In the genomic region with DNA sequence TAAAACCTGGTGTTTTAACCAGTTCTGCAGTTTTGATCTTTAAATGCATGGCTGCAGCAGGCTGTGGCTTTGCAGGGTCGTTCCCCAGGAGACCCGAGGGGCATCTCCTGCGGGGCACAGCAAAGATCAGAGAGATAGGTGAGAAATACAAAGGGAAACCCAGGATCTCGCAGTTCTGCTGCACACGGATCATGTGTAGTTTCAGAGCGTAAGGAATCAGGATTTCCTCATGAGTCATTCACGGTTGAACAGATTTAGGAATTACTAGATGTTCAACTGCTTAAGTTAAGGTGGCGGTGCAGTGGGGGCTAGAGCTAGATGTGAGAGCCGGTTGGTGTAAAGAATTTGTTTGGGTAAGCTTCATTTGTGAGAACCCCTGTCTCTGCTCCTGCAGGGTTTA, we compare ENCODE assay signal across 8 mouse cellular contexts. TPM values are rescaled to one million over a fixed set of nuclear protein-coding genes. Genes with fewer than 3 reads are reported as not detected.
DNase-seq lines count a peak whose midpoint lies in the region; ATAC-seq and TF ChIP-seq lines count a peak whose summit lies in the region.

No protein-coding gene starts in this region.

- 3% methylated on average over 9 of the region's 9 CpGs for WGBS in lung, postnatal 0 days
- under 1% methylated on average over 9 of the region's 9 CpGs for WGBS in kidney, embryonic 14.5 days
- 2% methylated on average over 9 of the region's 9 CpGs for WGBS in midbrain, embryonic 16.5 days

- no peak for ATAC-seq in lung, postnatal 0 days
- no peak for ATAC-seq in kidney, embryonic 14.5 days (ENCODE audit: low FRiP score, low TSS enrichment)
- ATAC-seq in midbrain, embryonic 16.5 days, result peak; percentile 9

- no peaks in the 10 kb centered on the region for H3K27me3 ChIP-seq in lung, postnatal 0 days (replicated peaks; ENCODE audit: insufficient read depth, low read length)
- H3K27me3 ChIP-seq in kidney, embryonic 14.5 days (ENCODE audit: control insufficient read depth, insufficient read depth, low read length), result no peaks in the 10 kb centered on the region
- no peaks in the 10 kb centered on the region for H3K27me3 ChIP-seq in midbrain, embryonic 16.5 days (ENCODE audit: control insufficient read depth, insufficient read depth, low read depth, low read length)

- no peak for TF ChIP-seq CTCF in lung, postnatal 0 days (IDR thresholded peaks at IDR 0.05)

- H3K9me3 ChIP-seq in lung, postnatal 0 days (ENCODE audit: low read length), result no peaks in the 10 kb centered on the region
- H3K9me3 ChIP-seq in kidney, embryonic 14.5 days (ENCODE audit: control insufficient read depth, low read length), result no peaks in the 10 kb centered on the region
- no peaks in the 10 kb centered on the region for H3K9me3 ChIP-seq in midbrain, embryonic 16.5 days (replicated peaks; ENCODE audit: control insufficient read depth, low read length, poor library complexity, severe bottlenecking)

- H3K4me1 ChIP-seq in lung, postnatal 0 days (ENCODE audit: insufficient read depth, low read depth, low read length), result 0 out of 2 replicates have a peak, but pooled peaks cover 5% of the 10 kb centered on the region
- 0 out of 2 replicates have a peak, but pooled peaks cover 2% of the 10 kb centered on the region for H3K4me1 ChIP-seq in kidney, embryonic 14.5 days (ENCODE audit: control insufficient read depth, insufficient read depth, low read length)
- H3K4me1 ChIP-seq in midbrain, embryonic 16.5 days (ENCODE audit: control insufficient read depth, insufficient read depth, low read length), result peaks cover 16% of the 10 kb centered on the region

- H3K36me3 ChIP-seq in lung, postnatal 0 days (ENCODE audit: insufficient read depth, low read length), result no peaks in the 10 kb centered on the region
- no peaks in the 10 kb centered on the region; the same call in 1 of the 2 replicates for H3K36me3 ChIP-seq in kidney, embryonic 14.5 days (ENCODE audit: control insufficient read depth, insufficient read depth, low read length)
- peaks cover 9% of the 10 kb centered on the region; the same call in 1 of the 2 replicates for H3K36me3 ChIP-seq in midbrain, embryonic 16.5 days (ENCODE audit: control insufficient read depth, insufficient read depth, low read length)

- peak overlapping the region; percentile 71 for H3K27ac ChIP-seq in lung, postnatal 0 days (ENCODE audit: low read length)
- no peak overlapping the region for H3K27ac ChIP-seq in kidney, embryonic 14.5 days (ENCODE audit: low read depth, low read length)
- peak overlapping the region; percentile 93 for H3K27ac ChIP-seq in midbrain, embryonic 16.5 days (ENCODE audit: low read length)

- peak; percentile 53 to 89 for DNase-seq in adrenal gland, adult (ENCODE audit: inconsistent age in 2 of 2, low spot score in 1 of 2)
- DNase-seq in adrenal gland, postnatal 4 days (ENCODE audit: low spot score in 2 of 2), result no peak
- peak; percentile 56 for DNase-seq in lung, postnatal 0 days (ENCODE audit: low spot score)
- no peak for DNase-seq in lung, postnatal 25 days (ENCODE audit: low spot score)
- DNase-seq in forelimb bud, embryonic 11.5 days (ENCODE audit: low read depth, low spot score), result peak; percentile 35
- no peak for DNase-seq in T-cell, adult 2 months (ENCODE audit: low spot score)

- H3K9ac ChIP-seq in lung, postnatal 0 days (replicated peaks; ENCODE audit: low read depth), result peak overlapping the region; percentile 44; the same call in 1 of the 2 replicates
- peak overlapping the region; percentile 51 for H3K9ac ChIP-seq in kidney, embryonic 14.5 days (ENCODE audit: low read depth, low read length)
- peak overlapping the region; percentile 71 for H3K9ac ChIP-seq in midbrain, embryonic 16.5 days (ENCODE audit: low read depth, low read length)

- peak overlapping the region; percentile 82 for H3K4me2 ChIP-seq in lung, postnatal 0 days (replicated peaks; ENCODE audit: low read depth, low read length)
- peak overlapping the region; percentile 69 for H3K4me2 ChIP-seq in kidney, embryonic 14.5 days (replicated peaks; ENCODE audit: low read depth, low read length)
- H3K4me2 ChIP-seq in midbrain, embryonic 16.5 days (ENCODE audit: low read length), result peak overlapping the region; percentile 90

- TF ChIP-seq EP300 in lung, postnatal 0 days (IDR thresholded peaks at IDR 0.05), result no peak

- peak overlapping the region; percentile 78 for H3K4me3 ChIP-seq in lung, postnatal 0 days (ENCODE audit: low read depth, low read length)
- H3K4me3 ChIP-seq in kidney, embryonic 14.5 days (ENCODE audit: low read length), result peak overlapping the region; percentile 66
- H3K4me3 ChIP-seq in midbrain, embryonic 16.5 days (ENCODE audit: low read depth, low read length), result peak overlapping the region; percentile 71

RNA-seq across cellular contexts. Expression of gene Rgs2, which starts 0.8 kb away (rescaled TPM):
- total RNA-seq in adrenal gland, postnatal 4 days (2021), result 100 to 1,000 TPM; 169 to 213 TPM
- polyA plus RNA-seq in lung, postnatal 0 days (2015; fragmentation: Nextera tagmentation; extraction: Ambion mirVana), result 134 and 142 TPM in 2 replicates
- polyA plus RNA-seq in kidney, embryonic 14.5 days (2014; fragmentation: Nextera tagmentation; extraction: Ambion mirVana), result 26.3 and 31.5 TPM in 2 replicates
- 133 and 147 TPM in 2 replicates for polyA plus RNA-seq in midbrain, embryonic 16.5 days (2015; fragmentation: Nextera tagmentation; extraction: Ambion mirVana)

Comparison
In these comparisons a context has a peak if more than half of its experiments do, and no peak if none do; other contexts are left out.
1. DNase-seq: peak in adrenal gland, adult (2 of 2), lung, postnatal 0 days (single experiment) and forelimb bud, embryonic 11.5 days (single experiment); none in adrenal gland, postnatal 4 days (0 of 2), lung, postnatal 25 days (single experiment) and T-cell, adult 2 months (single experiment).
2. Peak in every context shown above with its lines, with median percentiles within 50 percentile points of each other: H3K4me2 ChIP-seq, H3K4me3 ChIP-seq and H3K9ac ChIP-seq.